Mouse (Mus musculus) ES-CJ7 (cell line): Measurements from ENCODE around the gene St8sia1.

Source experiments
- DNase-seq: peaks from one replicate; pipeline ENCODE4 v3.0.0; 2011; ENCODE audit warnings: low read depth, low spot score

The St8sia1 gene

GRCm38 (mm10) chr6:142830221-142830620, 134.0 kb downstream of the St8sia1 start:
- DNase-seq: no peak

- no peak for DNase-seq
These were observed 138.8 kb downstream of the St8sia1 start for GRCm38 (mm10) chr6:142825449-142825848.

GRCm38 (mm10) chr6:142823008-142823787, 141.1 kb downstream of the St8sia1 start:
- no peak for DNase-seq

- no peak for DNase-seq
These were observed 145.9 kb downstream of the St8sia1 start for GRCm38 (mm10) chr6:142818306-142818705.

GRCm38 (mm10) chr6:142815513-142815912, 148.7 kb downstream of the St8sia1 start:
- peak; percentile 19 for DNase-seq

- DNase-seq: peak; percentile 95
These were observed 149.7 kb downstream of the St8sia1 start for GRCm38 (mm10) chr6:142814495-142814921.

GRCm38 (mm10) chr6:142814011-142814410, 150.2 kb downstream of the St8sia1 start:
- DNase-seq: peak; percentile 27

GRCm38 (mm10) chr6:142812969-142813368, 151.3 kb downstream of the St8sia1 start:
- no peak for DNase-seq

- DNase-seq: no peak
These were observed 154.0 kb downstream of the St8sia1 start for GRCm38 (mm10) chr6:142810239-142810638.

GRCm38 (mm10) chr6:142809373-142810098, 154.7 kb downstream of the St8sia1 start:
- DNase-seq: peak; percentile 78

- no peak for DNase-seq
These were observed 157.9 kb downstream of the St8sia1 start for GRCm38 (mm10) chr6:142806326-142806725.

GRCm38 (mm10) chr6:142804402-142804801, 159.8 kb downstream of the St8sia1 start, which contains the start of gene Sult6b2:
TSS of gene Sult6b2 (minus strand) at chr6:142804502.
- DNase-seq: no peak

GRCm38 (mm10) chr6:142802617-142803525, 161.4 kb downstream of the St8sia1 start:
- no peak for DNase-seq

- DNase-seq: no peak
These were observed 162.6 kb downstream of the St8sia1 start for GRCm38 (mm10) chr6:142801687-142802086.

- no peak for DNase-seq
These were observed 164.4 kb downstream of the St8sia1 start for GRCm38 (mm10) chr6:142799704-142800374.

GRCm38 (mm10) chr6:142798837-142799236, 165.4 kb downstream of the St8sia1 start:
- no peak for DNase-seq

GRCm38 (mm10) chr6:142797996-142798395, 166.3 kb downstream of the St8sia1 start:
- DNase-seq: no peak

- no peak for DNase-seq
These were observed 168.4 kb downstream of the St8sia1 start for GRCm38 (mm10) chr6:142795655-142796441.

GRCm38 (mm10) chr6:142795087-142795486, 169.2 kb downstream of the St8sia1 start:
- no peak for DNase-seq

- no peak for DNase-seq
These were observed 170.8 kb downstream of the St8sia1 start for GRCm38 (mm10) chr6:142793468-142793867.
